Mouse (Mus musculus): Measurements from ENCODE around the gene Rora. TPM values are rescaled to one million over a fixed set of nuclear protein-coding genes. Genes with fewer than 3 reads are reported as not detected.

Rora gene
- polyA plus RNA-seq, 1 experiment from 2014 or later = 8.9 TPM

DNA sequence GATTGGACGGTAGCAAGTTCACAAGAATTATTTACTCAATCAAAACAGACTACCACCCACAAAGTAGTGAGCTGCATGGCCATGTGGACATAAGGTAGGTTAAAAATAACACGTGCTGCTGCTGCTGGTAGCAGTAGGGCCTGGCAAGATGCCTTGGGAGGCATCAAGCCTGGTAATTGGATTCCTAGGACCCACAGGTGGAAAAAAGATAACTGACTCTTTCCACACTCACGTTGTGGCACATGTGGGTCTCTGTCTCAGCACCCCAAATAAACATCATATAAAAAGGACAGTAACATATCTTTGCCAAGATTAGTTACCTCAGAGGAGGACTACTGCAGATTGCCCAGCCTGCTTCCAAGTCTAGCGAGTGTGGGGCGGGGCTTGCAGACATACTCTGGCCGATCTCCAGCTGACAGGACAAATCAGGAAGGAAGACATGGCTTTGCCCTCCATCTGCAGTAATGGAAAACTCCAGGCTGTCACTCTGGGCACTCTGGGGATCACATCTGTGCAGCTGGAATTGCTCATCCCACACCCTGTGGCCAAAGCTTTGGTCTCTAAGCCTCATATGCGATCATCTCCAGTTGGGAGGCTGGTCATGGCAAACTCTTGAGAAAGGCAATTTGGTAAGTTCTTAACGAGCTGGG lies 71.2 kb downstream of the Rora start:
- Histone ChIP-seq H3K9ac (replicated peaks) (no peak overlapping the region), H3K36me3 (no peaks in the 10 kb centered on the region), H3K4me3 (no peak overlapping the region), H3K27me3 (no peaks in the 10 kb centered on the region), H3K4me2 (replicated peaks) (no peak overlapping the region), H3K27ac (replicated peaks) (no peak overlapping the region), H3K9me3 (no peaks in the 10 kb centered on the region), H3K4me1 (no peaks in the 10 kb centered on the region)
- 90% methylated on average over 8 of the region's 8 CpGs for WGBS
- no peak for ATAC-seq (ENCODE audit: low FRiP score, low read depth)

DNA sequence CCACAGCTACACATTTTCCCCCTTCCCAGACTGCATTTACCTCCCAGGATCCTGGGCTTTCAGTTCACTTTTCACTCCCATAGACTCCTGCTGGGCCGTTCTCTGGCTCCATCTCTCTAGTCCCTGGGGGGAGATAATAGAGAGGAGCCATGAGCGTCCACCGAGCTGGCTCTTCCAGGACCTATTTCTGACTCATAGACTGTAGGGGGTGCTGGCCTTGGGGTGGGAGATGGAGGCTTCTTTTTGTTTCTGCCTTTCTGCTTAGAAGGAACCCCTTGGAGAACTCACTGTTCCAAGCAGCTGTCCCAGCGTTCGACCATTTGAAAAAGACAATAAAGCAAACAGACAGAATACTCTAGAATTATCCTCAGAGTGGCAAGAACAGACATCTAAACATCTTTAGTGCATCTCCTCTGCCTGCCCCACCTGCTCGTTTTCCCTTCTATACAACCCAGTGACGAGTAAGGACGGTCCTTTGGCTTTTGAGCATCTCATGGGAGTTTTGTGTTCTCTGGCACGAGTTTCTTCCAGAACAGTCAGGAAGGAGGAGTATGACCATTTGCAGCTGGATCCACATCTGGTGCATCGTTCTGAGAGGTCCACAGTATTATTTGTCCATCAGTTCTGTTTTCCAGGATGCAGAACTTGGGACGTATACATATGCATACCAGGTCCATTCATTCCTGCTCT lies 73.7 kb downstream of the Rora start:
- H3K27me3 ChIP-seq = no peaks in the 10 kb centered on the region
- ATAC-seq (ENCODE audit: low FRiP score, low read depth) = no peak
- H3K9ac ChIP-seq (replicated peaks) = no peak overlapping the region
- no peak overlapping the region for H3K4me3 ChIP-seq
- WGBS = 82% methylated on average over 11 of the region's 11 CpGs
- no peaks in the 10 kb centered on the region; the same call in 1 of the 2 replicates for H3K36me3 ChIP-seq
- H3K4me2 ChIP-seq (replicated peaks) = no peak overlapping the region
- no peaks in the 10 kb centered on the region for H3K4me1 ChIP-seq
- 0 out of 2 replicates have a peak, but pooled peaks cover 5% of the 10 kb centered on the region for H3K9me3 ChIP-seq
- H3K27ac ChIP-seq (replicated peaks) = no peak overlapping the region

DNA sequence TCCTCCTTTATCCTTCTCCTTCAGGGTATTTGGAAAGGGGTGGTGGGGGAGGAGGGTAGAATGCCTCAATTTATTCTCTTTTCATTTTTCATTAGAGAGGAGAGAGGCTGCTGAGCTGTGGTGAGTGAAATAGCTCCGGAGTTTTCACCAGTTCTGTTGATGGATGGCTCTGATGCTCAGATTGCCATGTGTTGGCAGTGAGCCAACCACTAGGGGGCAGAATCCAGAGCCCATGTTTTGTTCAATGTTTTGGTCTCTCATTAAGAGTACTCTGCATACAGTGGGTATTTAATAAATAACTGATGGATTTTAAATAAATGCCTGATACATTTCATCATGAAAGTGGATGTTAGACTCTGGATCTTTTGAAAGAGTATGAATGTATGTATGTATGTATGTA lies 77.9 kb downstream of the Rora start:
- ATAC-seq (ENCODE audit: low FRiP score, low read depth) = no peak
- Histone ChIP-seq H3K27me3 (no peaks in the 10 kb centered on the region), H3K4me2 (replicated peaks) (no peak overlapping the region), H3K9ac (replicated peaks) (no peak overlapping the region), H3K4me1 (no peaks in the 10 kb centered on the region), H3K36me3 (no peaks in the 10 kb centered on the region; the same call in 1 of the 2 replicates), H3K4me3 (no peak overlapping the region), H3K27ac (replicated peaks) (no peak overlapping the region), H3K9me3 (0 out of 2 replicates have a peak, but pooled peaks cover 6% of the 10 kb centered on the region)
- WGBS = 85% methylated on average over 1 of the region's 1 CpGs

DNA sequence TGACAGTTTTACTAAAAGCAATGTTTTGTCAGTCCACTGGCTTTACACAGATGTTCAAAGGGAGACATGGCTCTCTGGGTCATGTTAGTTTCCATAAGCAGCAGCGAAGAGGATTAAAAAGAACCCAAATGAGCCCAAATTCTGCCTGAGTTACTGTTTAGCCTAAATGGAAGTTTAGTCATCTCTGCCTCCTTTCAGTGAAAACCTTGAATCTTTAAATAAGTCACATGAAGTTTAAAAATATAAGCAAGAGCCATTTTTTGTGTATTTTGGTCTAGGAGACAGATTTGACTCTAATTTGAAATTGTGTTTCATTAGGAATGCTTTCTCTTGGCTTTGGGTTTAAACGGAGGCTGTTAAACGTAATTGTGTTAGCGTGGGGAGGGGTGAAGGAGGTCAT lies 79.3 kb downstream of the Rora start:
- Histone ChIP-seq H3K27me3 (no peaks in the 10 kb centered on the region), H3K9ac (replicated peaks) (no peak overlapping the region), H3K4me2 (replicated peaks) (no peak overlapping the region), H3K4me3 (no peak overlapping the region), H3K36me3 (no peaks in the 10 kb centered on the region; the same call in 1 of the 2 replicates), H3K4me1 (no peaks in the 10 kb centered on the region), H3K27ac (replicated peaks) (no peak overlapping the region), H3K9me3 (0 out of 2 replicates have a peak, but pooled peaks cover 6% of the 10 kb centered on the region)
- WGBS = 73% methylated on average over 4 of the region's 4 CpGs
- no peak for ATAC-seq (ENCODE audit: low FRiP score, low read depth)

DNA sequence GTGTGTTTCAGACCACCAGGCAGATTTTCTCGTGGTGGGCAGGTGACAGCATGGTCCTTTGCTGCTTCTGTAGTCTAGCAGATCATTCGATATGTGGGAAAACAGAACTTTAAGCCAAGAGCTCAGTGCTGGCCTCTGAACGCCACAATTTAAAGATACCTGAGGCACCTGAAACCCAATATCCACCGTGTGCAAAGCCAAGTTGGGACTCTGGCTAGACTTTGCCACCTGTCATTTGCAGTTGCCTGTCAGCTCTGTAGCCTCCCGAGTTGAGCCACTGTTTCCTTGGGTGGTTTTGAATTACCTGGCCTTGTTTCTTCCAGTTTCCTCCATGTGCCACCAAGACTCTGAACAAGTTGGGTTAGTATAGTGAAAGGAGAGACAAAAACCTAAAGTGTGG lies 82.3 kb downstream of the Rora start:
- Histone ChIP-seq H3K27me3 (no peaks in the 10 kb centered on the region), H3K27ac (replicated peaks) (no peak overlapping the region), H3K9ac (replicated peaks) (no peak overlapping the region), H3K4me2 (replicated peaks) (no peak overlapping the region), H3K36me3 (no peaks in the 10 kb centered on the region; the same call in 1 of the 2 replicates), H3K4me3 (no peak overlapping the region), H3K9me3 (0 out of 2 replicates have a peak, but pooled peaks cover 6% of the 10 kb centered on the region), H3K4me1 (no peaks in the 10 kb centered on the region)
- WGBS = 90% methylated on average over 5 of the region's 5 CpGs
- no peak for ATAC-seq (ENCODE audit: low FRiP score, low read depth)

DNA sequence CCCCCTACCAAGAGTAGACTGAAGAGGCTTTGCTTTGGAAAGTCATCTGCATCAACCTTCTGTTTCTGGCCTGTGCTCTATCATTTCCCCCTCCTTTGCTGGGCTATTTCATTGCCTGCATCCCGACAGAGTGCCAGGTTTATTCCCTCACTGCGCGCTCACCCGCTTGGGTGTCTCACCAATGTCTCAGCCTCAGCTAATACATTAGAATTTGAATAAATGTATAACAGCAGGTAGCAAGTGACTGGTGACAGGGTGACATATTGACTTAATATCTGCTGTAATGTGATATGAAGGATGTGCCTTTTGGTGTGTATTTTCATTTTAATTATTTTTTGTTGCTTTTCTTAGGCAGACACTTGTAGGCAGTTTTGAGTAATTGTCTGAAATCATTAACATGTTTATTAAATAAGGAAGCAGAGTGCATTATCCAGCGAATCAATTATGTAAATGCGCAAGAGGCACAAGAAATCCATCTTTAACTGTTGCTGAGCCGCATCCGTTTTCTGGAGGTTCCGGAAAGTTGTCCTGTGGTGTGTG lies 83.7 kb downstream of the Rora start:
- H3K4me2 ChIP-seq (replicated peaks) = no peak overlapping the region
- H3K4me1 ChIP-seq = no peaks in the 10 kb centered on the region
- no peaks in the 10 kb centered on the region for H3K27me3 ChIP-seq
- ATAC-seq (ENCODE audit: low FRiP score, low read depth) = no peak
- 0 out of 2 replicates have a peak, but pooled peaks cover 2% of the 10 kb centered on the region for H3K9me3 ChIP-seq
- no peak overlapping the region for H3K4me3 ChIP-seq
- WGBS = 85% methylated on average over 9 of the region's 9 CpGs
- H3K27ac ChIP-seq (replicated peaks) = no peak overlapping the region
- no peak overlapping the region for H3K9ac ChIP-seq (replicated peaks)
- no peaks in the 10 kb centered on the region for H3K36me3 ChIP-seq

DNA sequence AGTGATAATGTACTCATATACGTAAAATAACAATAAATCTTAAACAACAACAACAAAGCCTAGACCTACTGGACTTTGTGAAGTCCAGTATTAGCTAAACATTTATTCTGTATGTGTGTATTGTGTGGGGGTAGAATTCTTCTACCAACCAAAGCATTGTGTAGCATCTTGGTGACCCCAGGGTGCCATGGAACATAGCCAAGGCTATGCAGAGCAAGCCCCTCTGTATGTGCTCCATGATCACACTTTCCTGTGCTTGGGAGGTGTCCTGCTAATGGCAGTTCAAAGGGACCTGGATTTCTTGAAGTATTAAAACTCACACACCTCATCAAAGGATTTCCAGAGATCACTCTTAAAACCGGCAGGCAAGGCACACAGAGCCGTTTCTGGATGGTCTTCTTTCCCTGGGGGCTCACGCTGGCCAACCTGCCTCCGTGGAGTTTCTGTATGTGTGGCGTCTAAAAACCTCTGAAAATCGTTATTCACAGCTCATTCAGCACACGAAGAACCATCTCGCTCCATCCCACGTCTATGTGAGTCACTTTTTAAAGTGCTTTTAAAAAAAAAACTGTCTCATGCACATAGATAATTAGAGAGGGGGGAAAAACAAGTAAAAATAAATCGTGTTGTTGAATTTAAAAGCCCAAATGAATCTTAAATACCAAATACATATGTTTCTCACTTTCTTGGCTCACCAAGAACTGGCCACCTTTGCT lies 92.5 kb downstream of the Rora start:
- no peak overlapping the region for H3K27ac ChIP-seq (replicated peaks)
- no peaks in the 10 kb centered on the region for H3K9me3 ChIP-seq
- H3K9ac ChIP-seq (replicated peaks) = no peak overlapping the region
- H3K27me3 ChIP-seq = no peaks in the 10 kb centered on the region
- WGBS = 90% methylated on average over 11 of the region's 11 CpGs
- H3K4me3 ChIP-seq = no peak overlapping the region
- H3K4me2 ChIP-seq (replicated peaks) = no peak overlapping the region
- no peaks in the 10 kb centered on the region for H3K4me1 ChIP-seq
- no peaks in the 10 kb centered on the region for H3K36me3 ChIP-seq
- ATAC-seq (ENCODE audit: low FRiP score, low read depth) = no peak

DNA sequence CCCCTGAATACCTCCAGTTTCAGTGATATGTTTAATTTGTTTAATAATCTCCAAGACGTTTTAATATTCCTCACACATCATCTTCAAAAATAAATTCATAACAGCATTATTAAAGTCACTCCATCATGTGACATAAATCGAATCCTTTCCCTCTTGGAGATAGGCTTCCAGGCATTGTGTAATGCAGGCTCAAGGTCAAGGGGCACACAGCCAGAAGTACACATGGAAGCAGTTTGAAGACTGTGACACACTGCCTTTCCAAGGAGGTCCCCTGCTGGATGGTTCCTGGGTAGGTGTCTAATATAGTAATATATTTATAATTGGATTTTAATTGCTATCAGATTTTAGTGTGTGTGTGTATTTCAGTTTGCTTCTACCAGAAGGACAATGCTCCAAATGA lies 103.4 kb downstream of the Rora start:
- H3K36me3 ChIP-seq = no peaks in the 10 kb centered on the region
- no peak for ATAC-seq (ENCODE audit: low FRiP score, low read depth)
- 60% methylated on average over 2 of the region's 2 CpGs for WGBS
- H3K4me3 ChIP-seq = no peak overlapping the region
- no peaks in the 10 kb centered on the region for H3K9me3 ChIP-seq
- peaks cover 26% of the 10 kb centered on the region for H3K4me1 ChIP-seq
- no peak overlapping the region for H3K27ac ChIP-seq (replicated peaks)
- peaks cover 3% of the 10 kb centered on the region; the same call in 1 of the 2 replicates for H3K27me3 ChIP-seq
- H3K4me2 ChIP-seq (replicated peaks) = no peak overlapping the region
- H3K9ac ChIP-seq (replicated peaks) = no peak overlapping the region

DNA sequence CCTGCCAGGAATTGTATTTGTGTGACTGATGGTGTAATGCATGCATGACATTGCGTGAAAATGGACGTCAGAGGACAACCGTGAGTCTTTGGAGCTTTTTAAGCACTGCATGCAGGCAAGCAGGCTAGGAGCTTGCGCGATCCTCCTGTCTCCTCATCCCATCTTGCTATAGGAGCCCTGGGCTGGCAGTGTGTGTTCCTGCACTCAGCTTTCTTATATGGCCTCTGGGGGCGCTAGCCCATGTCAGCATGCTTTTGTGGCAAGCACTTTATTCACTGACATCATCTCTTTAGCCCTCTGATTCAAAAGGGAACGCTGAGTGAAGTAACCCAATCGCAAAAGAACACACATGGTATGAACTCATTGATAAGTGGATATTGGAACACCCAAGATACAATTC lies 105.7 kb downstream of the Rora start:
- Histone ChIP-seq H3K4me2 (replicated peaks) (no peak overlapping the region), H3K4me1 (peaks cover 22% of the 10 kb centered on the region), H3K36me3 (no peaks in the 10 kb centered on the region), H3K4me3 (no peak overlapping the region), H3K9me3 (no peaks in the 10 kb centered on the region), H3K27me3 (no peaks in the 10 kb centered on the region), H3K9ac (replicated peaks) (no peak overlapping the region), H3K27ac (replicated peaks) (no peak overlapping the region)
- WGBS = 77% methylated on average over 8 of the region's 8 CpGs
- ATAC-seq (ENCODE audit: low FRiP score, low read depth) = no peak

DNA sequence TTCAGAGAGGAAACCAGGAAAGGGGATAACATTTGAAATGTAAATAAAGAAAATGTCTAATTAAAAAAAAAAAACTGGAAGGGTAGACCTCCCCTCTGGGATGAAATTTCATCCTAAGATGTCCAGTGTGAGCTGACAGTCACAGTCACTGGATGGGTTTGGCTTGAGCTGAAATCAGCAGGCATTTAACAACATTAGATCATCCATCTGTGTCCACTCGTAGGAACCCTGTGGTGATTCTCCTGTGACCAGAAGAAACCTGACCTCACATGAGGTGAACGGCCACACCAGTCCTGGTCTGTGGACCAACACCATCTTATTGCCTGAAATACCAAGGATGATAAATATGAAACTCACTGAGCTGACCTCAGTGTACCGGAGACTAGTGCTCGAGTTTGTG lies 106.7 kb downstream of the Rora start:
- WGBS = 80% methylated on average over 4 of the region's 4 CpGs

DNA sequence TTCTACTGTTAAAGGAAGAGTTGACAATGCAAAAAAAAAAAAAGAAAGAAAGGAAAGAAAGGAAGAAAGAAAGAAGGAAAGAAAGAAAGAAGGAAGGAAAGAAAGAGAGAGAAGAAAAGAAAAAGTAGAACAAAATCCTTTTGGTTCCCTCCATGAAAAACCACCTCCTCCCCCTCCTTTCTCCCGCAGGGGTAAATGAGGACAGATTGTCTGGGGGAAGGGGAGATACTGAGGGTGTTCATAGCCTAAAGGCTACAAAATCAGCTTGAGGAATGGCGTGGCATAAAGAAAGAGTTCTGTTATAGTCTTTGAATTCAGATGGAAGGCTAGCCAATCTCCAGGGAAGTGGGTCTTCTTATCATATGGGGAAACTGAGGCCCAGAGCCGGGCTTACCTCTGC lies 107.3 kb downstream of the Rora start:
- no peaks in the 10 kb centered on the region for H3K36me3 ChIP-seq
- H3K9ac ChIP-seq (replicated peaks) = no peak overlapping the region
- H3K4me2 ChIP-seq (replicated peaks) = no peak overlapping the region
- H3K9me3 ChIP-seq = no peaks in the 10 kb centered on the region
- WGBS = 63% methylated on average over 3 of the region's 3 CpGs
- H3K4me1 ChIP-seq = peaks cover 15% of the 10 kb centered on the region; the same call in 1 of the 2 replicates
- H3K4me3 ChIP-seq = no peak overlapping the region
- no peak for ATAC-seq (ENCODE audit: low FRiP score, low read depth)
- H3K27me3 ChIP-seq = no peaks in the 10 kb centered on the region
- no peak overlapping the region for H3K27ac ChIP-seq (replicated peaks)

More for the DNA sequence above, 106.7 kb downstream of the Rora start:
- Histone ChIP-seq H3K27ac (replicated peaks) (no peak overlapping the region), H3K36me3 (no peaks in the 10 kb centered on the region), H3K9ac (replicated peaks) (no peak overlapping the region), H3K27me3 (no peaks in the 10 kb centered on the region), H3K9me3 (no peaks in the 10 kb centered on the region), H3K4me2 (replicated peaks) (no peak overlapping the region), H3K4me1 (peaks cover 20% of the 10 kb centered on the region), H3K4me3 (no peak overlapping the region)
- no peak for ATAC-seq (ENCODE audit: low FRiP score, low read depth)

DNA sequence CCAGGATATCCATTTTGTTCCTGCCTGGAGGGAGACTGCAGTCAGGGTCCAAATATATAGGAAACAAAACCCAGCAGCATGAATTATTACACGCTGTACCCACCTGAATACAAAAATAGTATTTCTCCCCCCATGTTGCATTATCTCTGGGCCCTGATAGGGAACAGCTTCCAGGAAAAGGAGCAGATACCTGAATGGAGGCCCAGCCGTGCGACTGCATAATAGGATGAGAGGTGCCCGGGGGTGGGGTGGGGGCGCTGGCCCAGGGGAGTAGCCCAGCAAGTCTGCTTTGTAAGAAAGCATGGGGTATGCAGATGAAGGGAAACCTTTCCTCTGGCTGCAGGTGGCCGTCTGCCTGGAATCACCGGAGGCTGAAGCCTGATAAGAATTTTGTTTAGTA lies 108.1 kb downstream of the Rora start:
- Histone ChIP-seq H3K9ac (replicated peaks) (no peak overlapping the region), H3K27ac (replicated peaks) (no peak overlapping the region), H3K4me3 (no peak overlapping the region), H3K36me3 (no peaks in the 10 kb centered on the region), H3K9me3 (no peaks in the 10 kb centered on the region), H3K4me1 (peaks cover 7% of the 10 kb centered on the region; the same call in 1 of the 2 replicates), H3K27me3 (no peaks in the 10 kb centered on the region), H3K4me2 (replicated peaks) (no peak overlapping the region)
- WGBS = 32% methylated on average over 7 of the region's 7 CpGs
- ATAC-seq (ENCODE audit: low FRiP score, low read depth) = no peak

Data from midbrain, embryonic 12.5 days (tissue).